Mouse (Mus musculus) embryo, embryonic 10 days (tissue): ENCODE data around the gene Ate1.
"Not testable (repeated sequence)": the region's sequence is repeated elsewhere in the genome, so short reads cannot be mapped to it uniquely, and the experiment has no call there.

ENCODE experiments used
- DNase-seq: peaks from one replicate; pipeline ENCODE4 v3.0.0-alpha.2; 2015; ENCODE audit warnings: low spot score

The Ate1 gene

DNA sequence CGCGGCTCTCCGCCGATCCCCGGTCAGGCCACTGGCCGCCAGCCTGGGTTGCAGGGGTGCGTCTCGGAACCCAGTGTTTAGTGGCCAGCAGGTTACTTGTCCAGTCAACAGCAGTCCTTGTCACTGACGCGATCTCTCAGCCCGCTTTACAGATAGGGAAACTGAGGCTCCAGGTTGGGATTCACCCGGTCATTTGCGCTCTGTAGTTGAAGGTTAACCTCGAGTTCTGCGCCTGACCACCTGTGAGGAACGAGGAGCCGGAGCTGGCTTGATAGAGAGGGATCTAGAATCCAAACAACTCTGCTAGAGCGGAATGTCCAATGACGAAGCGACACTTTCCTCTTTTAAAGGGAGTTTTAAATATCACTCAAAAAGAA lies at the start of gene Ate1:
Ate1 (minus strand) TSS at position 321 of the 377 bp plus-strand sequence.
- DNase-seq = no peak

- DNase-seq = no peak
These were observed 48.7 kb upstream of the Ate1 start for GRCm38 (mm10) chr7:130568783-130569436.

DNA sequence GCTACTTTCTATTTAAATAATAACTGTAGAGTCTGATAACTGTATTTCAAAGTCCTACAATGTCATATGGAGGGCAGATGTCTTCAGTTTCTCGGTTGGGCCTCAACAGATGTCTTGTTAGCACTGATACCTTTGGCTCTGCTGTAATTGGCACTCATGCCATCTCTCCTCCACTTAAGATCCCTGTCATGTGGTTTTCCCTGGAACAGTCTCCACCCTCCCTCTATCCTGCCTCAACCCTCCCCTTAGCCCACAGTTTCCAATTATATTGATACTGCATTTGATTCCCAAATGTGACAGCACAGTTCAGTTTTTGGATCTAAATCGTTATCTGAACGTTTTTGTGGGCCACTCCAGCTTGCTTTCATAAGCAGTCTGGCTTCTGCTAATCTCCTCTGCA lies 44.4 kb upstream of the Ate1 start:
- DNase-seq = no peak

- DNase-seq = no peak
These were observed 43.7 kb upstream of the Ate1 start for GRCm38 (mm10) chr7:130563880-130564279.

DNA sequence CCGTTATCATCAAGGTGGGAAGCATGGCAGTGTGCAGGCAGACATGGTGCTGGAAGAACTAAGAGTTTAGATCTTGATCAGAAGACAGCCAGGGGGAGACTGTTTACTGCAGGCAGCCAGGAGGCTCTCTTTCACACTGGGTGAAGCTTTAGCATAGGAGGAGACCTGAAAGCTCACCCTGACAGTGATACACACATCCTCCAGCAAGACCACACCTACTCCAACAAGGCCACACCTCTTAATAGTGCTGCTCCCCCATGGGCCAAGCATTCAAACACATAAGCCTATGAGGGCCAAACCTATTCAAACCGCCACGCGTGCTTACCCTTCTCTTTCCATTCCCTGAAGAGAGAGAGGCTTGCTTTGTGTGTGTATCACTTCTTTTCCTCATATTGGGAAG lies 43.1 kb upstream of the Ate1 start:
- no peak for DNase-seq

DNA sequence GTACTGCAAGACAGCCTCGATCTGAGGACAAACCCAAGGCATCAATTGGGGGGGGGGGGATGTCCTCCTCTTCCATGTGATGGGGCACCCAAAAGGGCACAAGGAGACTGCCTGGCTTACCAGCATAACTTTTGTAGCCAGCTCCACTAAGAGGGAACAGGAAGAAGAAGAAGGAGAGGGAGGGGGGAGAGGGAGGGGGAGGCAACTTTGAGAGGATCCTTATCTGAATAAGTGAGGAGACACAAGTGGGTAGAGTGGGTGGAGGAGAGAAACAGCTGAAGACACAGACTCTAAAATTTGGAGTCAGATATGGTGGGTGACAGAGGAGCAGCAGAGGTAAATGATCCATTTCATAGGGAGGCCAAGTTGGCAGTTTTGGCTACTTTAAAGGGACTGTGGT lies 40.8 kb upstream of the Ate1 start:
- no peak for DNase-seq

- no peak for DNase-seq
These were observed 38.4 kb upstream of the Ate1 start for GRCm38 (mm10) chr7:130558592-130558991.

GRCm38 (mm10) chr7:130555597-130555996 lies 35.4 kb upstream of the Ate1 start:
- no peak for DNase-seq

GRCm38 (mm10) chr7:130553321-130553720 lies 33.2 kb upstream of the Ate1 start:
- DNase-seq = no peak

DNA sequence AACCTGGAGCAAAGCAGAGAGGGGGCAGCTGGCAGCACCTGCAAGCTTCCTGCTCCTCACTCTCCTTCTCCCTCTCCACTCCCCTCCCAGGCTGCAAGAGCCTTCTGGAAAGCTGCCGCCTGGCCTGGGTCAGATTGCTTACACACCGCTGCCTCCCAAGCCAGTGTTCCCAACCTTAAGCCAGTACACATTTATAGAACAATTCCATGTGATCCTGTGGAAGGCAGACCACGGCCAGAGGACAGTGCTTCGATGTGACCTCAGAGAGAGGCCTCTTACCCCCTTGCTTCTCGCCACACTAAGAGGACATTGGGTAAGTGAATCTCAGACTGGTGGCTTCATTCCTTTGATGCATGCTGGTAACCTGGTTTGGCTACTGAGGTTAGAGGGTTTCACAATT lies 32.6 kb upstream of the Ate1 start:
- DNase-seq = no peak

DNA sequence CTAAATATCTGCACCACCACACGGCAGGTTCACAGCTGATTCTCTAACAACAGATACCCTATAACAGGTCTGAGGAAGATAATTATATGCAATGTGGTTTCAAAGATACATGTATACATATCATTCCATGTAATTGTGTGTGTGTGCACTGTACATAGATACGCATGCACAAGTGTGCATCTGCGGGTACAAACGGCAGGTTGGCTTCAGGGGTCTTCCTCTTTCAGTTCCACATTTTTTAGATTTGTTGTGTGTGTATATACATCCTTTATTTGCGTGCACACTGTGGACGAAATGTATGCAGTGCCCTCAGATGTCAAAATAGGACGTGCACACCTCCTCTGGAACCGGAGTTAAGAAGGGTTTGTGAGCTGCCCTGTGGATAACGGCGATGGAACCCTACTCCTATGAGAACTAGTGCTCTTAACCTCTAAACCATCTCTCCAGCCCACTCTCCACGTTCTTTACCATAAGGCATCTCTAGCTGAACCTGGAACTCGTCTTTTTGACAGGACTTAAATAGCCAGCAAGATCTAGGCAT lies 27.5 kb upstream of the Ate1 start:
- DNase-seq = no peak

- peak; percentile 97 for DNase-seq
These were observed 26.8 kb upstream of the Ate1 start for GRCm38 (mm10) chr7:130546791-130547484.

DNA sequence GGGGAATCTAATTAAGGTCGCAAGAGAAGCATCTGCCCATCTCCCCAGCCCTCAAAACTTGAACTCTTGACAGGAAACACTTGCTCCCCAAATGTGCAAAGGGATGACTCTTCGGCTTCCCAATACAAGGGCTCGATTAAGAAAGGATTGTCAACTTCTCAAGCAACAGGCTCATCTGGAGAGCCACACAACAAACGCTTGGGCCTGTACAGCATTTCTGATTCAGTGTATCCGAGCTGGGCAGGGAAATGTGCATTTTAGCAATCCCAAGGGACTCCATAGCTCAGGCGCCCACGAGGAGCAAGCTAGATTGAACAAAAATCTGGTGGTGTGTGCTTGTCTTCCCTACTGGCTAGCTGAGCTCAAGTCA lies 26.2 kb upstream of the Ate1 start:
- DNase-seq = no peak

- no peak for DNase-seq
These were observed 25.7 kb upstream of the Ate1 start for GRCm38 (mm10) chr7:130545893-130546292.

DNA sequence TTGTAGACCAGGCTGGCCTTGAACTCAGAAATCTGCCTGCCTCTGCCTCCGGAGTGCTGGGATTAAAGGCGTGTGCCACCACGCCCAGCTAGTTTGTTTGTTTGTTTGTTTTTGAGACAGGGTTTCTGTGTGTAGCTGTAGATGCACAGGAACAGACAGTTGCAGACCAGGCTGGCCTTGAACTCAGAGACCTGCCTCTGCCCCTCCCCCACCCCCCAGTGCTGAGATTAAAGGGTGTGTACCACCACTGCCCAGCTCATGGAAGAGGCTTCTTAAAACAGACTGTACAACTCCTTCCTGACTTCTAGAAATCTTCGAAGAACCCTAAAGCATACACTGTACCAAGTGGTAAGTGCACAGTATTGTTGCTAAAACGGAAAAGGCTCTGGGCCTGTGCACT lies 25.2 kb upstream of the Ate1 start:
- DNase-seq = no peak

GRCm38 (mm10) chr7:130543181-130543580 lies 23.0 kb upstream of the Ate1 start:
- no peak for DNase-seq

GRCm38 (mm10) chr7:130540176-130540575 lies 20.0 kb upstream of the Ate1 start:
- no peak for DNase-seq

DNA sequence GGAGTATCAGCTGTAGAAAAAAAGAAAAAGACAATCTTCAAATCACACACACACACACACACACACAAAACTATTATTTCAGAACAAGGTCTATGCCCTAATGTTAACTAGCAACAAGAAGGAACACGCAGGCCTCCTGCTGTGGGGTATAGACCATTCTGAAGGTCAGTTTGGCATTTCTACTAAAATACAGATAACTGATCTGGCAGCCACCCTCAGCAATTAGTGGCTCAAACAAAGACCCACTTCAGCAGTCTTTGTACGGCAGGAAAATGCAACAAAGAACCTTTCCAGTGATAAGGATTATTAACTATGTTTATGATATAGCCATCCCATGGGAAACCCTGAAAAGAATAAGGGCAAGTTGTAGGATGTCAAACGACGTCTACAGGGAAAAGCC lies 16.9 kb upstream of the Ate1 start:
- DNase-seq = no peak

DNA sequence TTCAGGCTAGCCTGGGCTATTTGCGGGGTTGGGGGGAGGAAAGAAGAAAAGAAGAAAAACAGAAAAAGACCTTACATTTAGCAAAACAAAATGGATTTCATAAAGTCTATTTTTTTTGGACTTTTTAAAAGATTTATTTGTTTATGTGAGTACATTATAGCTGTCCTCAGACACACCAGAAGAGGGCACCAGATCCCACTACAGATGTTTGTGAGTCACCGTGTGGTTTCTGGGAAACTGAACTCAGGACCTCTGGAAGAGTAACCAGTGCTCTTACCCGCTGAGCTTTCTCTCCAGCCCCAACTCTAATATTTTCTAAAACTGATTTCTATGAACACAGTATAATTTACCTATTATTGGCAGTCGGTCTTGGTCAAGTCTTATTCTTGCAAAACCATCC lies 15.0 kb upstream of the Ate1 start:
- DNase-seq = no peak

DNA sequence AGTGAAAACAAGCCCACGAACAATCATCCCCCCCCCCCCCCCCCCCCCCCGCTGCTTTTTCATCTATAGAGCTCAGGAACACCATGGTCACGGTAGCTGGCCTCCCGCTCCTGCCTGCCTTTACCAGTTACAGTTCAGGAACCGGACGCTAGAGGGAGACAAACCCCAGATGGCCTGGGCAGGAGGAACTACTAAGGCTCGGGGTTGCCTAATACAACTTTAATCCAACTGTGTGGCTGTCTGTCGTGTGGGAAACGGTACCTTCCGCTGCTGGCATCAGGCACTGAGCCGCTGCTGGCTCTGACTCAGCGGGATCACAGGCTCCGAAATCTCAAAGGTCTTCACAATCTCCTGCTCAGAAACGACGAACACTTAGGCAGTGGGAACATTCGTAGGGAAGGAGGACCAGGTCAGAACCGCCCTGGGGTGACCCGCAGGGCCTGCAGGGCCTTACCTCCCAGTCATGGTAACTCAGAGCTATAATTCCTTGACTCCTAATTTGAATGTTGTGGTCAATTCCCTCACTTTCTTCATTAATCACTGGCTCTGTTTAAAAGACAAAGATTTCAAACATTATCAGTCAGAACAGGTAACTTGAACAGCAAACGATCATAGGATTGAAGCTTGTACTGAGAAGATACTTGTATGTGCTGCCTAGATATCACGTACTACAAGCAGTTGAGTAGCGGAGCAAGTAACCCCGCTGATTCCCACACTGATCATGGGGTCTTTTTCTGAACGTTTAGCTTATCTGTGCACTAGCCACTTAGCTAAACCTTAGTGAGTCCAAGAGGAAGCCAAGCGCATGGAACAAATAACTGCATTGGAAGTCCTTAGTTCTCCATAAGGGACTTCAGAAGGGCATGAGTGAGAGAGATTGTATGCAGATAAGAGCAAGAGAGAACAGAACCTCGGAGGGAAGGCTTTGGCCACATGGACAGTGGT lies 13.4 kb upstream of the Ate1 start:
- peak; percentile 88 for DNase-seq

GRCm38 (mm10) chr7:130531138-130531537 lies 11.0 kb upstream of the Ate1 start:
- not testable (repeated sequence) for DNase-seq

GRCm38 (mm10) chr7:130527306-130527705 lies 7.1 kb upstream of the Ate1 start:
- DNase-seq = no peak

- no peak for DNase-seq
These were observed 3.3 kb upstream of the Ate1 start for GRCm38 (mm10) chr7:130523451-130523850.
